Mouse (Mus musculus): Measurements from ENCODE around the gene Gm20696.

The Gm20696 gene

GRCm38 (mm10) chr6:99521038-99521640, 145.5 kb downstream of the Gm20696 start:
- peak; percentile 42 to 44 for DNase-seq (ENCODE audit: low spot score in 2 of 2)

DNA sequence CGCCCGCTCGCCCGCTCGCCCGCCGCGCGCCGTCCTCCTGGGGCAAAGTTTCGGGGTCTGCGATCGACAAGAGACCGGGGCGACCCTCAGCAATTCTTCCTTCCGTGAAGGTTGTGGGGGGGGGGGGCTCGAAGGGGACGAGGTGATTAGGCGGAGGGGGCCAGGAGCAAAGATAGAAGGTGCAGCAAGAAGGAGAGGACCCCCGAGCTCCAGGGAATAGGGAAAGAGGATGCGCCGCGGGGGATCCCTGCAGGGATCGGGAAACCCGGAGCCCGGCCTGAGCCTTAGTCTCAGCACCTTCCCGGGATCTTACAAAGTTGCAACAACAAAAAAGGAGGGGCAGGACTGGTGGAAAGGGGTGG, 145.9 kb downstream of the Gm20696 start:
- DNase-seq (ENCODE audit: low spot score in 2 of 2), result no peak

GRCm38 (mm10) chr6:99519806-99520675, 146.6 kb downstream of the Gm20696 start:
- DNase-seq (ENCODE audit: low spot score in 2 of 2), result peak; percentile 19 to 36

- DNase-seq (ENCODE audit: low spot score in 2 of 2), result peak in 1 of 2 experiments; percentile 28
These were observed 147.5 kb downstream of the Gm20696 start for GRCm38 (mm10) chr6:99519052-99519451.

DNA sequence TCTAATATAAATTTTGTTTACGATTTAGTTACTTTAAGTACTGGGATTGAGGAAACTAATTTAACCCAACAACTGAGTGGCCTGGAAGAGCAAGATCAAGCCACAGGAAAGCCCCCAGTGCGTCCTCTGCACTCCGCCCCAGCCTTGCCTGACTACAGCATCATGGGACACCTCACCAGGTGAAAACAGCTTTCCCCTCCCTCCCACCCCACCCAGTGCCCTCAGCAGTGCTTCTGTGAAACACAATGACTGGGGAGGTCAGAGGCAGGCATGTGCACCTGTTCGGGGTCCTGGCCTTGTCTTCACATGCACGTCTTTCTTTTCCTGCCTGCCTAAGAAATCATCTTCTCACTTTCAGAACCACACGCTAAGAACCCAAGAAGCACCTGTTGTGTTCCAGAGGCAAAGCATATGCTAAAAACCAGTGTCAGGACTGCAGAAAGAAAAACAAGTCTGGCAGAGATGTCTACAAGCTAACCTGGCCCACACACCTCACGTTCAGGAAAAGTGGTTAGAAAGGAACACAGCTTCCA, 150.9 kb downstream of the Gm20696 start:
- no peak for DNase-seq (ENCODE audit: low spot score in 2 of 2)

DNA sequence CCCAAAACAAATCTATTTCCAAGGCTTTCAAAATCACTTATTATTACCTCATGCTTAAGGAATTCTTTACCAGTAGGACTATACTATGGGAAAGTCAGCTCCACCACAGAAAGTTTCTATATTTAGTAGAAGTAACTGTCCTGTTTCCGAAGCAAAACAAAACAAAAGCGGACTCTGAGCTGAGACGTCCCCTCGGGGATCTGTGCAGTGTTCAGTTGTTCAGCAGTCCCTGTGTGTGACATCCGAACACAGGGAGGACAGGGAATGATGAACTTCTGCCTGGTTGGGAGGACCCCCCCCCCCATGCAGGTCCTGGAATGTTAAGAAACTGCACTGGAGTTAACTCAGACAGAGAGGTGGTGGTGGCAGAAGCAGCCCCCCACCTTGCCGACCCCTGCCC, 154.7 kb downstream of the Gm20696 start:
- no peak for DNase-seq (ENCODE audit: low spot score in 2 of 2)

DNA sequence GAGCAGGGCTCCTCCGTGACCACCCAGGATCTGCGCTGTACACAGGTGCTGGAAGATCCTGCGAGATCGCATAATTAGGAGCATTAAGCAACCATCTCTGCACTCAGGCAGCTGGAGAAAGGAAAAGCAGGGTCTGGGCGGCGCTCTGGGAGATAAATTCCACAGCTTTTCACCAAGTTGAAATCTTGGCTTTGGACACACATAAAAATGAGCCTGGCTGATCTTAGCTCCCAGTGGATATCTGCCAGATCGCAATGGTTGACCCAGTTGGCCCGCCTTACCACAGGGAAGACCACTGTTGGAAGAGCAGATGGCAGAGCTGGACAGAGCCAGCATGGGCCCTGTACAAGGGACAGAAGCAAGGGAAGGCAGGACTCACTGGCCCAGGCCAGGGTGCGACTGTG, 157.4 kb downstream of the Gm20696 start:
- DNase-seq (ENCODE audit: low spot score in 2 of 2), result no peak

DNA sequence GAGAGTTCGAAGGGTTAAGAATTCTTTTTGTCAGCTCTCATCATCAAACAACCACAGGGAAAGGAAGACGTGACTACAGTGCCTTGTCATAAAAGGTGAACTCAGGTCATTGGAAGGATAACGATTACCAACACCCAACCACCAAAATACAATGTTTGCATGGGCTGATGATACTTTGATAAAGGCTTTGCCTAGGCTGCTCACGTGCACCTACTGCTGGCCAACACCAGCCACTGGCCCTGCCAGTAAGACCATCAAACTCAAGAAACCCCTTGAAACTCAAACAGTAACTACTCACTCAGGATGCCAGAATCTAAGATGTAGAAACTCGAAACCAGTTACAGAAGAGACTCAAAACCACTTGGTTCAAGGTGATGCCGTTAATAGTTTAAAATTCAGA, 159.8 kb downstream of the Gm20696 start:
- no peak for DNase-seq (ENCODE audit: low spot score in 2 of 2)

DNA sequence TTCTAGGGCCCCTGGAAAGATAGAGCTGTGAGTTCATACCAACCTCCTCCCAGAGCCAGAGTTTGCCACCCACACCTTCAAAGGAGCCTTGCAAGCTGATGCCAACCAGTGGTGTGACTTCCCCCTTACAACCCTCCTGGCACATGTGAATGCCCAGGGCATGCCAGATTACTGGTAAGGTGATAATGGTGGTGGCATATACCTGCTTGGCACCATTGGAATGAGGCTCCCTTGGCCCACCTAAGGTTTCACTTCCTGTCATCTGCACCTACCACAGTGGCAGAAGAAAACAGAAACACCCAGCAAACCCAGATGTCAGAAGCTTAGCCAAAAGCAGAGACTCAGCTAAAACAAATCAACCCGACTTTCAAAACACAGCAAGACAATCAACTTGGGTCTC, 162.9 kb downstream of the Gm20696 start:
- DNase-seq (ENCODE audit: low spot score in 2 of 2), result no peak

DNA sequence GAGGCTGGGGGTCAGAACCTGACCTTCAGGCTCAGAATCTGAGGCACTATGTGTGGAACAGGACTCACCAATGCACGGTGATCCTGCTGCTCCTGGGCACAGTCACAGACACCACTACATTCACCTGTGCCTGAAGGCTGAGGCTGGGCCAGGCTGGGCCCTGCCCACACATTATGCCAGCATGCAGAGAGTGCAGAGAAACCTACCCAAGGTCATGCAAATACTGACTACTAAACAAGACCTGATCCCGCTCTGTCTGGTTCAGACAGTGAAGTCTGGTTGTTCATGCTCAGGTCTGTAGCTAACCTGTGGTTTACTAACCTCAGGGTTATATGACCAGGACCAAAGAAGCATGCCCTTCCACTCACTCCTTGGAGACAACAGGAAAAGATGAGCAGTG, 163.9 kb downstream of the Gm20696 start:
- DNase-seq (ENCODE audit: low spot score in 2 of 2), result no peak

DNA sequence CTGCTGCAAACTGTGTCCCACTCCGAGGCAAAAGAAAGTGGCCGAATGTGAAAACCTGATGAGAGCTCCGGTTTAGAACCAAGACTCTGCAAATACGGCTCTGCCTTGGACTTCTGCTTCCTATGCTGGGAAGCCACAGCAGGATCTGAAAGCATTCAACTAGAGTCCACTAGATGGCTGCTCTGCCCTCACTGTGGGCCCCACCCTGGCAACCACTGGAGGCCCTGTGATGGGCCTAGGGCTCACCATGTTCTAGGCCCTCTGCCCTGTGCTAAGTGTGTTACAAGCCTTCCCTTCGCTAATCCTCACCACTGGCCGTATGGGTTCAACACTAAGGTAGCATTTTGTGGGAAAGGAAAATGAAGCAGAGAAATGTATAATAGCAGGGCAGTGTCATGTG, 164.3 kb downstream of the Gm20696 start:
- no peak for DNase-seq (ENCODE audit: low spot score in 2 of 2)

- no peak for DNase-seq (ENCODE audit: low spot score in 2 of 2)
These were observed 165.9 kb downstream of the Gm20696 start for GRCm38 (mm10) chr6:99500570-99501270.

- DNase-seq (ENCODE audit: low spot score in 2 of 2), result no peak
These were observed 168.5 kb downstream of the Gm20696 start for GRCm38 (mm10) chr6:99498082-99498481.

DNA sequence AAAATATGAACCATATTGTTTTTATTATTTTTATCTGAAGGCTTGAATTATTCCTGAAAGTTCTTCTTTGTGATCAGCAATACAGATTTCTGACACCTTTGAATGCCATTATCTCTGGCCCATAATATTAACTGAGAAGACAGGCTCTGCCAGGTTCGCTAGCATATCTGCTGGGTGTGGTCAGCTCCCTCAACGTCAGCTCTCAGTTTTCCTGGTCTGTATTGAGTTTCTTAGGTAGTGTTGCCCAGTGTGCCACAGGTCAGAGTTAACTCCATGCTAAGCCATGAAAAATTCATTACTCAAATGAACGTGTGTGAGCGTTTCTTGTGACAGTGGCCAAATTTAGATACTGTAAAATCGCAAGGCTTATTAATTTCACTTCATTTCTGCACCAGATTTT, 170.5 kb downstream of the Gm20696 start:
- no peak for DNase-seq (ENCODE audit: low spot score in 2 of 2)

DNA sequence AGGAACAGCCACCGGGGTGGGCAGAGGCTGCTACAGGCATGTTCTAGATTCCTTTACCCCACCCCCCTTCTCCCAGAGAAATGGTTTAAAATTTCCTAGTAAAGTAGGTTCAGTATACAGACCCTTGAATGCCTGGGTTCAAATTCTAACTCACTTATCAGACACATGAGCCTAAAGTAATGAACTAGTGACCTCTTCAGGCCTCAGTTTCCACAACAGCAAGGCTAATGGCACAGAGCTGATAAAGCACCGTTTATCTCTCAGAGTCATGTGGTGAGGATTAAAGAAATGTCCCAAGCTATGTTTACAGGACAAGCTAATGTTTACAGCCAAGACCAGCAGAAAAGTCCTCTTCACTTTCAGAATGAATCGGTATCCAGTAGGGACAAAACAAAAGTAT, 173.7 kb downstream of the Gm20696 start:
- DNase-seq (ENCODE audit: low spot score in 2 of 2), result no peak

GRCm38 (mm10) chr6:99491979-99492544, 174.5 kb downstream of the Gm20696 start:
- DNase-seq (ENCODE audit: low spot score in 2 of 2), result no peak

DNA sequence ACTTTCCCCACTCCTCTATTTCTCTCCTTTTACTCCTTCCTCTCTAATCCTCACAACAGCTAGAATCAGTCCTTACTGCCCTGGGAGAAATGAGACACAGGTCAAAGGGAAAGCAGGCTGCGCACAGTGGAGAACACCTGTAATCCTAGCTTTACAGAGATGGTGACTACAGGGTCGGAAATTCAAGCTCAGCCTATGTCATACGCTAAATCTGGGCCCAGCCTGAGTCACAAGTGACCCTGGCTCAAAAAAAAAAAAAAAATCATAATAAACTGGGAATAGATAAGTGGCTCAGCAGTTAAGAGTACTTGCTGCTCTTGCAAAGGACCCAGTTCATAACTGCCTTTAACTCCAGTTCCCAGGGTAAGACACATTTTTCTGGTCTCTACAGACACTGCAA, 175.5 kb downstream of the Gm20696 start:
- no peak for DNase-seq (ENCODE audit: low spot score in 2 of 2)

DNA sequence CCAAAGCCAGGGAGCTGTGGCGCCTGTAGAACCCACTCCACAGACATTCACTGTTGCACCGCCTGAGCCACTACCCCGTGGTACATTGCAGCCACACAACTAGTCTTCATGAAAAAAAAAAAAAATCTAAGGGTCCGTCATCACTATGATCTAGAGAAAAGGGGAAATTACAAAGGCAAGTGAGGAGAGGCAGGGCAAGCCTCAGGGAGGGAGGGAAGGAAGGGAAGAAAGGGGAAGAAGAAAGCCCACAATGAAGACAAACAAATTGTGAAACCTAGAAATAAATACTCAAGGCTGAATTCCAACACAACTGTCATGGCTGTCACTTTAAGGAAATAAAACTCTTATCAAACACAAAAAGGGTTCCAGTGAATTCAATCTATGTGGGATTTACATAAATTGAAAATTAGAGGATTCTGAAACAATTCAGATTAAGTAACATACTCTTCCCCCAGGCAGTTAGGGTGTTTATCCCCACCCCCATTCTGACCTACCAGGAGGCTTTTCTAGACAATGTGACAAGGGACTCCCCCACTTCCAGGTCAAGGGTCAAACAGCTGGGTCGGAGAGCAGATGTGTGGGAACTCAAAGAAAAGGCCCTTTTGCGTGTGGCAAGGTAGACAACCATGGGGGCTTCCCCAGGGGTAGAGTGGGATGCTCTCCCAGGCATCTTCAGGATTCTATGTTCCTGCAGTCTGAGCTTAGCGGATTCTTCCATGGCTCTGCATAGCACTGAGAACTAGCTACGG, 176.5 kb downstream of the Gm20696 start:
- no peak for DNase-seq (ENCODE audit: low spot score in 2 of 2)

DNA sequence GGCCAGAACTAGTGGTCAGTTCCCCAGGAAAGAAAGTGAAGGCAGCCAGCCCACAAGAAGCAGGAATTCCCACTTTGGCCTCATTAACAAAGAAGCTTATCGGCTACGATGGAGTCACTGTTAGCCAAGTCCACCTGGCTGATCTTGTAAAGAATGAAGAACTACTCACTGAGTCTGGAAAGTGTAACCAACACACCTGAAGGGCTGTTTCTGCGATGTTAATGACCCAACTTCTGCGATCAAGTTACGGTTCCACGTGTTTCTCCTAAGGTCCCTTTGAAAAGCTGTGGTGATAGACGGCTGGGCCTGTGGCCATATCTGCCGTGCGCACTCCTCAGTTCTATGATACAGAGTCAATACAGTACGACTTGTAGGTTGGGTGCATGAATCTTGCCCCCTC, 177.2 kb downstream of the Gm20696 start:
- no peak for DNase-seq (ENCODE audit: low spot score in 2 of 2)

DNA sequence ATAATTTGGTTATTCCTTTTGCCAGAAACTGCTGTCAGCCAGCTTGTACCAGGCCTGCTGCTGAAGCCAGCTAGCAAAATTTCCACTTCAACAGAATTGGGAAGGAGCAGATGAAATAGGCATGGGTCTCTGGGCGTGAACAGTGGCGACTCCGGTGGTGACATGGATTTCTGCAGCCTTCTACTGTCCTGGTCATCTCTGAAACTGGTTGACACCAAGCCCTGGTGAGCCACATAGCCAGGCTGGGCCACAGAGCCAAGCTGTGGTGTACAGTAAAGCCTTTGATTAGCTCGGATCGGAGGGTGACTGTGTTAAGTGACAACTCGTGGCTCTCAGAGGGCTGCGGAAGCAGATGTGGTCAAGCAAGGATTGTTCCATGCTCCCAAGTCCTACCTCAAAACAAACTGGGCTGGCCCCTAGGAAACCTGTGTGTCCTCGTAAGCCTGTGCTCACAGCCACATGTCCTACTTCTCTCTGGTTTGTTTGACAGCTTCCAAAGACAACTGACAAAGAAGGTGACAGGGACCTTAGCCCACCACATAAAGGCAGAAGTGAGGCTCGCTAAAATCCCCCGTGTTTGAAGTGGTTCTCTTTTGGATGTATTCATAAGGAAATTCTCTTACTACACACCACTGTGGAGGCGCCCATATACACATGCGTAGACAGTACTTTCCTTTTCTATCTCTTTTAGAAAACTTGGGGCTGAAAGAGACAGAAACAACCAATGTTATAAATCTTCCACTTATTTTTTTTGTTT, 180.5 kb downstream of the Gm20696 start:
- no peak for DNase-seq (ENCODE audit: low spot score in 2 of 2)
